ENCODE assay signal across 11 mouse cellular contexts in the genomic region with DNA sequence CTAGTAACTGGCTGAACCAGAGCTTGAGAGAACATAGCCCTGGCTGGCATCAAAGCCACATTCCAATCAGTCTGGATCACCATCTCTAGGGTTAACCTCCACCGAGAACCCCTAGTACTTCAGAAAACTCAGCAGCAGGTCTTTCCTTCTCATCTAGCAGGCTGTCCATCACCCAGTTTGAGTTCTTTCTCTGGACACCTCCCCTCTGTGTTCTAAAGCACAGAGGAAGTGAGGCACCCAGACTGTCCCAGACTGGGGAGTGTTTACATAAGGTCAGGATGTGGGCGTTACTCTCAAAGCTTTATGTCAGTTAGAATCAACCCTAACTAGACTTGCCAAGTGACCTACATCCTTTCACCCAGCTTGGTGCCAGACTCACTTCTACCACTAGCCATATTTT. TPM values are rescaled to one million over a fixed set of nuclear protein-coding genes. Genes with fewer than 3 reads are reported as not detected.
DNase-seq lines count a peak whose midpoint lies in the region; ATAC-seq lines count a peak whose summit lies in the region.
"Had no signal": no experiment of that assay in that cellular context is flagged by ENCODE, and none has a peak within 500 bp of the region (broad histone marks: within the 10 kb centered on the region; RNA-seq: fewer than 3 reads in every experiment).

No protein-coding gene starts in this region.

- H3K27ac ChIP-seq in heart, embryonic 12.5 days (ENCODE audit: poor library complexity, severe bottlenecking) = no peak overlapping the region
- H3K27ac ChIP-seq in lung, embryonic 15.5 days = no peak overlapping the region
- no peak overlapping the region for H3K27ac ChIP-seq in stomach, embryonic 16.5 days (ENCODE audit: low read length)
- H3K27ac ChIP-seq: limb, embryonic 13.5 days had no signal

- H3K4me1 ChIP-seq in heart, embryonic 12.5 days (replicated peaks) = peaks cover 11% of the 10 kb centered on the region
- H3K4me1 ChIP-seq in lung, embryonic 15.5 days = peaks cover 19% of the 10 kb centered on the region
- H3K4me1 ChIP-seq in stomach, embryonic 16.5 days (ENCODE audit: control insufficient read depth, insufficient read depth, low read length) = peaks cover 5% of the 10 kb centered on the region; the same call in 1 of the 2 replicates

- no peaks in the 10 kb centered on the region for H3K36me3 ChIP-seq in heart, embryonic 12.5 days
- H3K36me3 ChIP-seq in lung, embryonic 15.5 days = no peaks in the 10 kb centered on the region
- no peaks in the 10 kb centered on the region for H3K36me3 ChIP-seq in stomach, embryonic 16.5 days (ENCODE audit: control insufficient read depth, insufficient read depth, low read length)
- H3K36me3 ChIP-seq: limb, embryonic 13.5 days had no signal

- ATAC-seq in heart, embryonic 12.5 days (ENCODE audit: insufficient number of reproducible peaks, low FRiP score) = no peak
- peak; percentile 84; the same call in 1 of the 2 replicates for ATAC-seq in lung, embryonic 15.5 days (ENCODE audit: borderline replicate concordance, extremely low read depth, low FRiP score, low TSS enrichment)
- ATAC-seq in stomach, embryonic 16.5 days (ENCODE audit: insufficient read depth, low FRiP score) = peak; percentile 33; the same call in 1 of the 2 replicates

- H3K9ac ChIP-seq in heart, embryonic 12.5 days = no peak overlapping the region
- H3K9ac ChIP-seq in lung, embryonic 15.5 days = no peak overlapping the region
- H3K9ac ChIP-seq in stomach, embryonic 16.5 days (ENCODE audit: low read length) = no peak overlapping the region
- H3K9ac ChIP-seq: limb, embryonic 13.5 days had no signal

- H3K27me3 ChIP-seq in heart, embryonic 12.5 days (replicated peaks) = peaks cover 38% of the 10 kb centered on the region
- H3K27me3 ChIP-seq in lung, embryonic 15.5 days = no peaks in the 10 kb centered on the region
- no peaks in the 10 kb centered on the region for H3K27me3 ChIP-seq in stomach, embryonic 16.5 days (ENCODE audit: control insufficient read depth, insufficient read depth, low read length)
- H3K27me3 ChIP-seq: limb, embryonic 13.5 days had no signal

- 25% methylated on average over 2 of the region's 2 CpGs for WGBS in heart, embryonic 12.5 days
- WGBS in lung, embryonic 15.5 days = 7% methylated on average over 2 of the region's 2 CpGs
- WGBS in stomach, embryonic 16.5 days = 16% methylated on average over 2 of the region's 2 CpGs

- no peak overlapping the region for H3K4me2 ChIP-seq in heart, embryonic 12.5 days
- no peak overlapping the region for H3K4me2 ChIP-seq in lung, embryonic 15.5 days
- no peak overlapping the region for H3K4me2 ChIP-seq in stomach, embryonic 16.5 days (ENCODE audit: low read depth, low read length)
- H3K4me2 ChIP-seq: limb, embryonic 13.5 days had no signal

- DNase-seq in heart, adult 18-20 months = peak; percentile 39 to 64
- peak; percentile 37 for DNase-seq in NIH3T3 (ENCODE audit: low read depth)
- DNase-seq in c-Kit-positive CD71-positive TER-119-positive erythroid progenitor cells, embryonic 14.5 days (ENCODE audit: low spot score) = no peak
- DNase-seq in kidney, adult 8-10 months = no peak
- no peak for DNase-seq in adrenal gland, adult 2 months
- DNase-seq: adrenal gland, postnatal 10 days; kidney, adult 18-20 months had no signal

- no peaks in the 10 kb centered on the region for H3K9me3 ChIP-seq in heart, embryonic 12.5 days (replicated peaks)
- H3K9me3 ChIP-seq in lung, embryonic 15.5 days = no peaks in the 10 kb centered on the region
- no peaks in the 10 kb centered on the region for H3K9me3 ChIP-seq in stomach, embryonic 16.5 days (replicated peaks; ENCODE audit: control insufficient read depth, low read length)
- H3K9me3 ChIP-seq: limb, embryonic 13.5 days had no signal

- H3K4me3 ChIP-seq in heart, embryonic 12.5 days = no peak overlapping the region
- H3K4me3 ChIP-seq in lung, embryonic 15.5 days = no peak overlapping the region
- H3K4me3 ChIP-seq in stomach, embryonic 16.5 days (replicated peaks; ENCODE audit: low read length) = no peak overlapping the region
- H3K4me3 ChIP-seq: limb, embryonic 13.5 days had no signal

RNA-seq across cellular contexts. Expression of a gene that starts 24.9 kb away (rescaled TPM):
- 10 to 100 TPM; 32.4 to 35.7 TPM for total RNA-seq in heart, adult 18-20 months (2021)
- 36.0 and 38.6 TPM in 2 replicates for polyA plus RNA-seq in heart, embryonic 12.5 days (2016; fragmentation: Nextera tagmentation; extraction: Ambion mirVana)
- polyA plus RNA-seq in lung, embryonic 15.5 days (2015; fragmentation: Nextera tagmentation; extraction: Ambion mirVana) = 64.0 and 69.3 TPM in 2 replicates
- 68.1 and 72.7 TPM in 2 replicates for polyA plus RNA-seq in stomach, embryonic 16.5 days (2015; fragmentation: Nextera tagmentation; extraction: Ambion mirVana)
- total RNA-seq in adrenal gland, adult 2 months (2021) = 10 to 100 TPM; 13.8 to 20.3 TPM
- polyA plus RNA-seq in adrenal gland, adult 2 months (2012; rRNA removed) = 17.6 and 21.5 TPM in 2 replicates

Comparison
In these comparisons a context has a peak if more than half of its experiments do, and no peak if none do; other contexts are left out.
1. DNase-seq: peak in heart, adult 18-20 months (2 of 2) and NIH3T3 (single experiment); none in c-Kit-positive CD71-positive TER-119-positive erythroid progenitor cells, embryonic 14.5 days (single experiment), kidney, adult 8-10 months (0 of 2) and adrenal gland, adult 2 months (single experiment).